Mouse (Mus musculus): ENCODE data around the gene Myo15. TPM values are rescaled to one million over a fixed set of nuclear protein-coding genes. Genes with fewer than 3 reads are reported as not detected.
"Not testable (repeated sequence)": the region's sequence is repeated elsewhere in the genome, so short reads cannot be mapped to it uniquely, and the experiment has no call there.

Gene Myo15
- polyA plus RNA-seq, 1 experiment = 0.31 TPM

DNA sequence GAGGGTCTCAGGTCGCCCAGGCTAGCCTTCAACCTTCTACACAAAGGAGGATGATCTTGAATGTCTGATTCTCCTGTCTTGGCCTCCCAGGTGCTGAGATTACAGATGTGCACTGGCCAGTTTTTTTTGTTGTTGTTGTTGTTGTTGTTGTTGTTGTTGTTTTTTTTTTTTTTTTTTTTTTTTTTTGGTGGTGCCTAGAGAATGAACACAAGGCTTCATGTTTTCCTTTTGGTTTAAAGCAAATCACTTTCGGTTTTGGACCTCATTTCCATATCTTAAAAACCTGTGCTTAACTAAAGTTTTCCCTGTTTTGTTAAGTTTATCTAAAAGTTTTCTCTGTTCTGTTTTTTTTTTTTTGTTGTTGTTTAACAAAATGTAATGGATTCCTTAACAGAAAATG, 70.4 kb downstream of the Myo15 start:
- Histone ChIP-seq H3K27ac (ENCODE audit: insufficient read depth, low read length) (no peak overlapping the region), H3K4me3 (ENCODE audit: insufficient read depth, low read length) (peak overlapping the region; percentile 45), H3K4me1 (ENCODE audit: control insufficient read depth, insufficient read depth, low read length) (peaks cover 3% of the 10 kb centered on the region; the same call in 1 of the 2 replicates)
- TF ChIP-seq POLR2A (IDR thresholded peaks at IDR 0.05; ENCODE audit: extremely low read depth, insufficient read depth, low read length) = no peak
- no peak for TF ChIP-seq CTCF (IDR thresholded peaks at IDR 0.05; ENCODE audit: extremely low read depth, insufficient read depth, low read length)

DNA sequence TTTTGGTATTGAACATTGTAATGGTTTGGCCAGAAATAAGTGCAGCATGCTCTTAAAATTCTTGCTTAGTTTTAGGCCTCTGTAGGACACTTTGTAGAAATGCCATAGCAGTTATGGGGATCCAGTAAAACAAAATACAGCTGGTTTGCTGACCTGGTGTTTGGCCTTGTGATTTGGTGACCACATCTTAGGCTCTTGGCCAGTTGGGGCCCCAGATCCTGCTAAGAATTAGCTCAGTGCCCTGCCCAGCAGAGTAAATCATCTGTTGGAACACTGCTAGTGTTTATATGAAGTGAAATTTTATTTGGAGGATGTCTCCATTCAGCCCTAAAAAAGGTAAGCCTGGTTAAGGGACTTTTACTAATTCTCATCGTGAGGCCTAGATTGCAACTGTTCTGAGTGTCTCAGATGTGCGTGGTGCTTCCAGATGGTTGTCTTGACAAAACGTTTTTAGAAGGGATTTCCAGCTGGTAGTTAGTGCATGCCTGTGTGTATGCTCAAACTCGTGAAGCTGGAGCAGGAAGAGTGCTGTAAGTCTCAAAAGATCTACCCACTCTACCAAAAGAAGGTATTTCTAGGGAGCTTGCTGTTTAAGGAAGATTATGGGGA, 71.0 kb downstream of the Myo15 start:
- peaks cover 5% of the 10 kb centered on the region; the same call in 1 of the 2 replicates for H3K4me1 ChIP-seq (ENCODE audit: control insufficient read depth, insufficient read depth, low read length)
- no peak overlapping the region for H3K27ac ChIP-seq (ENCODE audit: insufficient read depth, low read length)

DNA sequence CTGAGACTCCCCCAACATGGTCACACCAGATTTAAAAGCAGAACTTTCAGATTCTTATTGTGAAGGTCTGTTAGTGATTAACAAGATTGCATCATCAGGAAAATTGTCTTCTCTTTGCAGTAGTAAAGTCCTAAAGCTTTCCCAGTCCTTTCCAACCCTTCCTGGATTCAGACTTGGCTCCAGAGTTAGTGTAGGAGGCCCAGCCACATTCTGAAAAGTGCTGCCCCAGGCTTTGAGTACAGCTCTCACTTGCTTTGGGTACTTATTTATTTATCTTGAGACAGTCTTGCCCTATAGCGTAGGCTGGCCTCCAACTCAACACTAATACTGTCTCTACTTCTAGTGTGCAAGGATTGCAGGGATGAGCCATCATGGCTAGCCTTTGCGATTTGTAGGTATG, 71.6 kb downstream of the Myo15 start:
- peak overlapping the region; percentile 27 for H3K4me3 ChIP-seq (ENCODE audit: insufficient read depth, low read length)
- no peak overlapping the region for H3K27ac ChIP-seq (ENCODE audit: insufficient read depth, low read length)
- no peak for TF ChIP-seq POLR2A (IDR thresholded peaks at IDR 0.05; ENCODE audit: extremely low read depth, insufficient read depth, low read length)
- TF ChIP-seq CTCF (IDR thresholded peaks at IDR 0.05; ENCODE audit: extremely low read depth, insufficient read depth, low read length) = no peak
- peaks cover 5% of the 10 kb centered on the region; the same call in 1 of the 2 replicates for H3K4me1 ChIP-seq (ENCODE audit: control insufficient read depth, insufficient read depth, low read length)

More for the DNA sequence above, 71.0 kb downstream of the Myo15 start:
- TF ChIP-seq POLR2A (IDR thresholded peaks at IDR 0.05; ENCODE audit: extremely low read depth, insufficient read depth, low read length) (no peak), CTCF (IDR thresholded peaks at IDR 0.05; ENCODE audit: extremely low read depth, insufficient read depth, low read length) (no peak)
- peak overlapping the region; percentile 27; the same call in 1 of the 2 replicates for H3K4me3 ChIP-seq (ENCODE audit: insufficient read depth, low read length)

DNA sequence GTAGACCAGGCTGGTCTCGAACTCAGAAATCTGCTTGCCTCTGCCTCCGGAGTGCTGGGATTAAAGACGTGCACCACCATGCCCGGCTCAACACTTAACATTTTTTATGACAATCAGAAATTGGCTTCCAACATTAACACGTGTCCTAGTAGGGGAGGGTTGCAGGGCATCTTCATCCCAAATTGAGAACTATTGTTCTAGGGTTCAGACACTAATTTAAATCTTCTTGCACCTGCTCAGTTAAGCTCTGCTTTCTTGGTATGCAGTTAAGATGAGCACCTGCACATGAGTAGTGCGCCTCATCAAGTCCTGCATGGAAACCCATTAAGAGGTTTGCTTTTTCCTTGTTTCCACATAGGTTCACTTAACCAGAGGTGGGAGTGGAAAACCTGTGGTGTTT, 72.7 kb downstream of the Myo15 start:
- H3K27ac ChIP-seq (ENCODE audit: insufficient read depth, low read length) = no peak overlapping the region
- no peak for TF ChIP-seq CTCF (IDR thresholded peaks at IDR 0.05; ENCODE audit: extremely low read depth, insufficient read depth, low read length)
- no peak for TF ChIP-seq POLR2A (IDR thresholded peaks at IDR 0.05; ENCODE audit: extremely low read depth, insufficient read depth, low read length)
- peaks cover 5% of the 10 kb centered on the region; the same call in 1 of the 2 replicates for H3K4me1 ChIP-seq (ENCODE audit: control insufficient read depth, insufficient read depth, low read length)
- H3K4me3 ChIP-seq (ENCODE audit: insufficient read depth, low read length) = no peak overlapping the region

DNA sequence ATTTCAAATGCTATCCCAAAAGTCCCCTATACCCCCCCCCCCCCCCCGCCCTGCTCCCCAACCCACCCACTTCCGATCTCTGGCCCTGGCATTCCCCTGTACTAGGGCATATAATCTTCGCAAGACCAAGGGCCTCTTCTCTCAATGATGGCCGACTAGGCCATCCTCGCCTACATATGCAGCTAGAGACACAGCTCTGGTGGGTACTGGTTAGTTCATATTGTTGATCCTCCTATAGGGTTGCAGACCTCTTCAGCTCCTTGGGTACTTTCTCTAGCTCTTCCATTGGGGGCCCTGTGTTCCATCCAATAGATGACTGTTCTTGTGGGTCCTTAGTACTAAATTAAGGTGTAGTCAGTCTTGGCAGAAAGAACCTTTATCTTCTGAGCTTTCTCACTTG, 74.1 kb downstream of the Myo15 start:
- H3K4me3 ChIP-seq (ENCODE audit: insufficient read depth, low read length); H3K4me1 ChIP-seq (ENCODE audit: control insufficient read depth, insufficient read depth, low read length): not testable (repeated sequence)

DNA sequence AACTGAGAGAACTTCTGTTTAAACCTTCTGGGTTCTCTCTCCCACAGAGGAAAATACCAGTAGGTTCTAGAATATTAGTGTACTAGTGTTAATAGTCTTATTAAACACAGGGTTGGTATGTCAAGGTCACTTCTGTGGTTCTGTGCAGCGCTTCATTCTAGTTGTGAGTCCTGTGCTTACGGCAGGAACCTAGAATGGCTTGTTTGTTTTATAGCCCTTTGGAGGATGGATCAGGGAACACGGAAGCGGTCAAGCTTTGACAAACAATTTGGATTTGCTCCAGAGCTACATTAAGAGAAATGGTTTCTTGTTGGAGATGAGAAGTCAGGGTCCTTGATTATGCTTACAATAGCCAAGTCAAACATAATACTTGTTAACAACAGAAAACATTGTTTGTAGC, 76.3 kb downstream of the Myo15 start:
- Histone ChIP-seq H3K4me1 (ENCODE audit: control insufficient read depth, insufficient read depth, low read length) (peaks cover 3% of the 10 kb centered on the region; the same call in 1 of the 2 replicates), H3K4me3 (ENCODE audit: insufficient read depth, low read length) (no peak overlapping the region), H3K27ac (ENCODE audit: insufficient read depth, low read length) (no peak overlapping the region)
- no peak for TF ChIP-seq CTCF (IDR thresholded peaks at IDR 0.05; ENCODE audit: extremely low read depth, insufficient read depth, low read length)
- no peak for TF ChIP-seq POLR2A (IDR thresholded peaks at IDR 0.05; ENCODE audit: extremely low read depth, insufficient read depth, low read length)

More for the DNA sequence above, 74.1 kb downstream of the Myo15 start:
- H3K27ac ChIP-seq (ENCODE audit: insufficient read depth, low read length) = not testable (repeated sequence)

DNA sequence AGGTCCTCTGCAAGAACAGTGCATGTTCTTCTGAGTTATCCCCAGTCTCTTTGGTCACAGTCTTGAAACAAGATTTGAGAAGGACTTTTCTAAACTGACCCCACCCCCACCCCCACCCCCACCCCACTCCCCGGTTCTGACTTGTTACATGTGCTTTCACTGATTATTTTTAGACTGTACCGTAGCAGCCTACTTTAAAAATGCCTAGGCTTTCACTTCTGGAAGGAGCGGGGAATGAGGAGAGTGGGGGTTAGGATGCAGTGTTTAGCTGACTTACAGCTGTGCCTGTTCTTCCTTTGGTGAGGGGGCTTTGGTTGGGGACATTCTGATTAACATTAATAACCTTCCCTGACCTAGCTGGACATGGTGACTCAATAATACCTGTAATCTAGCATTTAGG, 79.0 kb downstream of the Myo15 start:
- no peak for TF ChIP-seq POLR2A (IDR thresholded peaks at IDR 0.05; ENCODE audit: extremely low read depth, insufficient read depth, low read length)
- TF ChIP-seq CTCF (IDR thresholded peaks at IDR 0.05; ENCODE audit: extremely low read depth, insufficient read depth, low read length) = no peak
- Histone ChIP-seq H3K4me1 (ENCODE audit: control insufficient read depth, insufficient read depth, low read length) (peaks cover 2% of the 10 kb centered on the region; the same call in 1 of the 2 replicates), H3K4me3 (ENCODE audit: insufficient read depth, low read length) (no peak overlapping the region), H3K27ac (ENCODE audit: insufficient read depth, low read length) (no peak overlapping the region)

DNA sequence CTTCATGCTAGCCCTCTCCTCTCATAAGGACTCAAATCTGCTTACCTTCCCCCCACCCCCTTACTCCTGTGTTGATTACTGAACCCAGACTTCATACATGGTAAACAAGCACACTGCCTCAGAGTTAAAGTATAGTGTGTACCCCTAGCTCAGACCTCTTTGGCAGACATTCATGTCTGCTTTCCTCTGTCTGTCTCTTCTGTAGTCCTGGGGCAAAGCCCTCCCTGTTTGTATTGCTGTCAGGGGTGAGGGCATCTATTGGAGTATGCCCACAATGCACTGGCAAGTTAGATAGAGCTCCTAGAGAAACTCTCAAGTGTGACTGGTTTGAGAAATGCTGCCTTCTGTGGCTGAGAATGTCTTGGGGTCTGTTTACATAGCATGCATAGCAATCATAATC, 84.0 kb downstream of the Myo15 start:
- no peaks in the 10 kb centered on the region for H3K4me1 ChIP-seq (ENCODE audit: control insufficient read depth, insufficient read depth, low read length)
- H3K4me3 ChIP-seq (ENCODE audit: insufficient read depth, low read length) = no peak overlapping the region
- TF ChIP-seq CTCF (IDR thresholded peaks at IDR 0.05; ENCODE audit: extremely low read depth, insufficient read depth, low read length) = no peak
- no peak overlapping the region for H3K27ac ChIP-seq (ENCODE audit: insufficient read depth, low read length)

DNA sequence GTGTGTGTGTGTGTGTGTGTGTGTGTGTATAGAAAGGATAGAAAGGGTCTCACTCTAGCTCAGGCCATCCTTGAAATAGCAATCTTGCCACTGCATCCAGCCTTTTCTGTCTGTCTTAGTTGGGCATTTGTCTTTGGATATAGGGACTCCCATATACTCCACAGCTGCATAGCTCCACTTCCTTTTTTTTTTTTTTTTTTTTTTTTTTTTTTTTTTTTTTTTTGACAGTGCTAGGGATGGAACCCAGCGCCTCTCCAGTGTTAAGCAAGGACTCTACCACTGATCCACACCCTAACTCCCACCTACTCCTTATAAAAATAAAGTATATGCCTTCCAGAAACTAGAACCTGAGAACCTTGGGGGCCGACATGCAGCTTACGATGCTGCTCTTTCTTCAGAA, 88.5 kb downstream of the Myo15 start:
- TF ChIP-seq POLR2A (IDR thresholded peaks at IDR 0.05; ENCODE audit: extremely low read depth, insufficient read depth, low read length) = no peak
- TF ChIP-seq CTCF (IDR thresholded peaks at IDR 0.05; ENCODE audit: extremely low read depth, insufficient read depth, low read length) = no peak

DNA sequence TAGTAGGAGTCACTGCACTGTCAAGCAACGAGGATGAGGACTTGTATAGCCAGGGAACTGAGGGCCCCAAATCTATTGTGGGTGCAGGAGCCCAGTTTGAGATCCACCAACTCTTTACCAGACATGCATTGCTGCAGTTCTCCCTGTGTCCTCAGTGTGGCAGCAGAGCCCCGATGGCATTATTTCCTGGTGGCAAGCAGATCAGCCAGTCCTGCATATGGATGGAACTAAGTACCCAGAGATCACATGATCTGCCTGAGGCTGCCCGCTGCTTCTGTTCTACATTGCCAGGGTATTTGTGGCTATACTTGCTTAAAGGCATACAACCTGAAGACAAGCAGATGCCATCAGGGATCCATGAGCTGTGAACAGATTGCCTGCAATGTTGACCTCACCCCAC, 90.2 kb downstream of the Myo15 start:
- H3K4me3 ChIP-seq (ENCODE audit: insufficient read depth, low read length) = no peak overlapping the region
- H3K27ac ChIP-seq (ENCODE audit: insufficient read depth, low read length) = no peak overlapping the region
- no peaks in the 10 kb centered on the region for H3K4me1 ChIP-seq (ENCODE audit: control insufficient read depth, insufficient read depth, low read length)
- TF ChIP-seq CTCF (IDR thresholded peaks at IDR 0.05; ENCODE audit: extremely low read depth, insufficient read depth, low read length) (peak; percentile 92), POLR2A (IDR thresholded peaks at IDR 0.05; ENCODE audit: extremely low read depth, insufficient read depth, low read length) (no peak)

More for the DNA sequence above, 88.5 kb downstream of the Myo15 start:
- no peak overlapping the region for H3K27ac ChIP-seq (ENCODE audit: insufficient read depth, low read length)
- no peak overlapping the region for H3K4me3 ChIP-seq (ENCODE audit: insufficient read depth, low read length)
- no peaks in the 10 kb centered on the region for H3K4me1 ChIP-seq (ENCODE audit: control insufficient read depth, insufficient read depth, low read length)

DNA sequence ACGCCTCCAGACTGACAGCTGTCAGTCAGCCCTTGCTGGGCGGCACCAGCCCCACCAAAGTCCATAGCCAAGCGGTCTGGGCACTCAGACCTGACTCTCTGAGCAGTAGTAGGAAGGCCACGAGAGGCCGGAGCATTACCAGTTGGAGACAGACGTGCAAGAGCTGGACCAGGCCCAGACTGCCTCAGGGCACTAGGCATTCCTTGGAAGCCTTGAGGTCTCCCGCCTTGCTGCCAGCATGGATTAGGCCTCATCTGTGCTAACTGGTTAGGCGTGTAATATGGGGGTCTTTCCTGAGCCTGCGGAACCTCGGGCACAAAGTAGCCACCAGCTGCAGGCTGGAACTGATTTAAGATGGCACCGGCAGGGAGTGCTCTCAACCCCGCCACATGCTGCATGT, 104.9 kb downstream of the Myo15 start:
- not testable (repeated sequence) for H3K4me3 ChIP-seq (ENCODE audit: insufficient read depth, low read length); H3K27ac ChIP-seq (ENCODE audit: insufficient read depth, low read length); H3K4me1 ChIP-seq (ENCODE audit: control insufficient read depth, insufficient read depth, low read length)

Other genes starting within 250 kb of the Myo15 start
- 51.2 and 56.7 TPM in 2 replicates for gene Srebf1, start 246.8 kb upstream of the Myo15 start, polyA plus RNA-seq (2012; rRNA removed)
- 204 and 213 TPM in 2 replicates for gene Tom1l2, start 116.4 kb upstream of the Myo15 start, polyA plus RNA-seq (2012; rRNA removed)
- gene Drc3, start 116.0 kb upstream of the Myo15 start, polyA plus RNA-seq (2012; rRNA removed) = 14.2 and 17.3 TPM in 2 replicates
- 45.0 and 46.6 TPM in 2 replicates for gene Gid4, start 52.2 kb upstream of the Myo15 start, polyA plus RNA-seq (2012; rRNA removed)
- 28.8 and 29.8 TPM in 2 replicates for gene Atpaf2, start 50.9 kb upstream of the Myo15 start, polyA plus RNA-seq (2012; rRNA removed)
- gene Drg2, start 14.7 kb upstream of the Myo15 start, polyA plus RNA-seq (2012; rRNA removed) = 79.6 and 80.2 TPM in 2 replicates
- 21.0 and 21.3 TPM in 2 replicates for gene Alkbh5, start 67.0 kb downstream of the Myo15 start, polyA plus RNA-seq (2012; rRNA removed)
- 58.3 and 60.4 TPM in 2 replicates for gene Llgl1, start 230.4 kb downstream of the Myo15 start, polyA plus RNA-seq (2012; rRNA removed)